Mouse (Mus musculus) hematopoietic stem cell, adult 5-6 weeks (primary cell): ENCODE measurements at regions not wholly inside any gene's neighbourhood (a gene's known extent, or its start where the extent isn't known, plus 50 kb on each side); places are given as distances from the start of the nearest gene placed in this dataset.
"Not testable (repeated sequence)": the region's sequence is repeated elsewhere in the genome, so short reads cannot be mapped to it uniquely, and the experiment has no call there.

Experiments
- ATAC-seq, 2 experiments: fragments of 125-278 bp in 1 of 2; replicated peaks in 1 of 2; 2 replicates each; pipeline ENCODE4 v1.8.0; 2016 to 2017; ENCODE audit warnings: inconsistent platforms in 2 of 2, mild to moderate bottlenecking in 2 of 2, moderate number of reproducible peaks in 2 of 2, low read depth in 1 of 2, moderate TSS enrichment in 1 of 2; ENCODE audit not compliant: low FRiP score in 2 of 2, poor library complexity in 2 of 2, severe bottlenecking in 2 of 2, insufficient read depth in 1 of 2, low TSS enrichment in 1 of 2

- ATAC-seq: no peak
Measured at GRCm38 (mm10) chr6:20555320-20555883, 659.9 kb upstream of the Kcnd2 start.

GRCm38 (mm10) chr6:20572621-20573020, 642.7 kb upstream of the Kcnd2 start:
- no peak for ATAC-seq

- ATAC-seq: no peak
Measured at GRCm38 (mm10) chr6:20574734-20575133, 640.6 kb upstream of the Kcnd2 start.

GRCm38 (mm10) chr6:20598783-20599182, 616.5 kb upstream of the Kcnd2 start:
- no peak for ATAC-seq

GRCm38 (mm10) chr6:20604170-20604569, 611.1 kb upstream of the Kcnd2 start:
- no peak for ATAC-seq

GRCm38 (mm10) chr6:20620476-20620875, 594.8 kb upstream of the Kcnd2 start:
- no peak for ATAC-seq

GRCm38 (mm10) chr6:20626382-20626781, 588.9 kb upstream of the Kcnd2 start:
- ATAC-seq: no peak

- ATAC-seq: no peak
Measured at GRCm38 (mm10) chr6:20627071-20627470, 588.2 kb upstream of the Kcnd2 start.

GRCm38 (mm10) chr6:20640301-20640700, 575.0 kb upstream of the Kcnd2 start:
- no peak for ATAC-seq

GRCm38 (mm10) chr6:20641375-20641774, 573.9 kb upstream of the Kcnd2 start:
- ATAC-seq: no peak

GRCm38 (mm10) chr6:20641851-20642250, 573.5 kb upstream of the Kcnd2 start:
- no peak for ATAC-seq

GRCm38 (mm10) chr6:20657042-20657441, 558.3 kb upstream of the Kcnd2 start:
- no peak for ATAC-seq

- no peak for ATAC-seq
Measured at GRCm38 (mm10) chr6:20673219-20673618, 542.1 kb upstream of the Kcnd2 start.

- not testable (repeated sequence) for ATAC-seq
Measured at GRCm38 (mm10) chr6:20686447-20687238, 528.7 kb upstream of the Kcnd2 start.

- not testable (repeated sequence) for ATAC-seq
Measured at GRCm38 (mm10) chr6:20687239-20687575, 528.1 kb upstream of the Kcnd2 start.

- ATAC-seq: peak in 1 of 2 experiments; percentile 49; a peak in 2 of 4 replicates
Measured at GRCm38 (mm10) chr6:20725948-20726347, 489.4 kb upstream of the Kcnd2 start.

GRCm38 (mm10) chr6:20739095-20739494, 476.2 kb upstream of the Kcnd2 start:
- no peak for ATAC-seq

GRCm38 (mm10) chr6:20740406-20740805, 474.9 kb upstream of the Kcnd2 start:
- no peak for ATAC-seq

- ATAC-seq: no peak
Measured at GRCm38 (mm10) chr6:20741240-20741639, 474.1 kb upstream of the Kcnd2 start.
